Mouse (Mus musculus) stomach, postnatal 0 days (tissue): ENCODE results near the gene Brf1.

Source experiments
- CTCF ChIP-seq: IDR thresholded peaks from 2 replicates; pipeline ENCODE4 v1.5.1; 2016; ENCODE audit warnings: antibody characterized with exemption, low read depth, mild to moderate bottlenecking, moderate library complexity
- EP300 ChIP-seq: optimal IDR thresholded peaks from 2 replicates; pipeline ENCODE3; 2016; ENCODE audit warnings: antibody characterized with exemption

- TF ChIP-seq CTCF: peak; percentile 69
- TF ChIP-seq EP300: no peak
These were observed 61.5 kb downstream of the Brf1 start for GRCm38 (mm10) chr12:112938873-112939565.
